Mouse (Mus musculus): ENCODE data around the gene Prpsap2. TPM values are rescaled to one million over a fixed set of nuclear protein-coding genes. Genes with fewer than 3 reads are reported as not detected.
"Not testable (repeated sequence)": the region's sequence is repeated elsewhere in the genome, so short reads cannot be mapped to it uniquely, and the experiment has no call there.

Gene Prpsap2
- 5.0 and 15.5 TPM in 2 replicates for polyA plus RNA-seq (2011; ENCODE audit: insufficient read depth, insufficient read length, low replicate concordance, missing spikeins)

GRCm38 (mm10) chr11:61761584-61762407 is at the start of gene Prpsap2:
Prpsap2 (minus strand) TSS chr11:61762088.
- WGBS: 2% methylated on average over 51 of the region's 51 CpGs
- no peaks in the 10 kb centered on the region; the same call in 1 of the 2 replicates for H3K4me1 ChIP-seq (ENCODE audit: control insufficient read depth, insufficient read depth, low read length)
- peak within 1 kb of the TSS; percentile 88 for H3K27ac ChIP-seq (ENCODE audit: control insufficient read depth, insufficient read depth, low read depth, low read length, poor library complexity)
- H3K4me3 ChIP-seq (replicated peaks; ENCODE audit: control insufficient read depth, low read depth, low read length): peak within 1 kb of the TSS; percentile 50
- TF ChIP-seq POLR2A (IDR thresholded peaks at IDR 0.05; ENCODE audit: borderline replicate concordance, control insufficient read depth, low read depth, low read length): peak; percentile 84; the same call in 1 of the 2 replicates
- TF ChIP-seq CTCF (IDR thresholded peaks at IDR 0.05; ENCODE audit: control insufficient read depth, insufficient read depth, low read length): no peak

- 74% methylated on average over 4 of the region's 4 CpGs for WGBS
- no peak for TF ChIP-seq CTCF (IDR thresholded peaks at IDR 0.05; ENCODE audit: control insufficient read depth, insufficient read depth, low read length)
- TF ChIP-seq POLR2A (IDR thresholded peaks at IDR 0.05; ENCODE audit: borderline replicate concordance, control insufficient read depth, low read depth, low read length): no peak
- H3K4me3 ChIP-seq (replicated peaks; ENCODE audit: control insufficient read depth, low read depth, low read length): no peak overlapping the region
- no peaks in the 10 kb centered on the region for H3K4me1 ChIP-seq (ENCODE audit: control insufficient read depth, insufficient read depth, low read length)
- no peak overlapping the region for H3K27ac ChIP-seq (ENCODE audit: control insufficient read depth, insufficient read depth, low read depth, low read length, poor library complexity)
Measured at GRCm38 (mm10) chr11:61809793-61810192, 47.9 kb upstream of the Prpsap2 start.

GRCm38 (mm10) chr11:61808551-61809117 is 46.7 kb upstream of the Prpsap2 start:
- H3K4me1 ChIP-seq (ENCODE audit: control insufficient read depth, insufficient read depth, low read length): no peaks in the 10 kb centered on the region
- WGBS: 88% methylated on average over 2 of the region's 2 CpGs
- H3K4me3 ChIP-seq (replicated peaks; ENCODE audit: control insufficient read depth, low read depth, low read length): no peak overlapping the region
- TF ChIP-seq POLR2A (IDR thresholded peaks at IDR 0.05; ENCODE audit: borderline replicate concordance, control insufficient read depth, low read depth, low read length) (no peak), CTCF (IDR thresholded peaks at IDR 0.05; ENCODE audit: control insufficient read depth, insufficient read depth, low read length) (no peak)
- no peak overlapping the region for H3K27ac ChIP-seq (ENCODE audit: control insufficient read depth, insufficient read depth, low read depth, low read length, poor library complexity)

GRCm38 (mm10) chr11:61793441-61793840 is 31.6 kb upstream of the Prpsap2 start:
- no peak overlapping the region for H3K27ac ChIP-seq (ENCODE audit: control insufficient read depth, insufficient read depth, low read depth, low read length, poor library complexity)
- WGBS: 78% methylated on average over 1 of the region's 1 CpGs
- TF ChIP-seq CTCF (IDR thresholded peaks at IDR 0.05; ENCODE audit: control insufficient read depth, insufficient read depth, low read length): no peak
- no peak for TF ChIP-seq POLR2A (IDR thresholded peaks at IDR 0.05; ENCODE audit: borderline replicate concordance, control insufficient read depth, low read depth, low read length)
- H3K4me3 ChIP-seq (replicated peaks; ENCODE audit: control insufficient read depth, low read depth, low read length): no peak overlapping the region
- H3K4me1 ChIP-seq (ENCODE audit: control insufficient read depth, insufficient read depth, low read length): no peaks in the 10 kb centered on the region

GRCm38 (mm10) chr11:61788550-61788949 is 26.7 kb upstream of the Prpsap2 start:
- TF ChIP-seq CTCF (IDR thresholded peaks at IDR 0.05; ENCODE audit: control insufficient read depth, insufficient read depth, low read length) (no peak), POLR2A (IDR thresholded peaks at IDR 0.05; ENCODE audit: borderline replicate concordance, control insufficient read depth, low read depth, low read length) (no peak)
- Histone ChIP-seq H3K27ac (ENCODE audit: control insufficient read depth, insufficient read depth, low read depth, low read length, poor library complexity) (no peak overlapping the region), H3K4me1 (ENCODE audit: control insufficient read depth, insufficient read depth, low read length) (no peaks in the 10 kb centered on the region), H3K4me3 (replicated peaks; ENCODE audit: control insufficient read depth, low read depth, low read length) (no peak overlapping the region)
- WGBS: 100% methylated on average over 1 of the region's 1 CpGs

GRCm38 (mm10) chr11:61782526-61782925 is 20.6 kb upstream of the Prpsap2 start:
- WGBS: 94% methylated on average over 3 of the region's 3 CpGs
- H3K27ac ChIP-seq (ENCODE audit: control insufficient read depth, insufficient read depth, low read depth, low read length, poor library complexity); H3K4me1 ChIP-seq (ENCODE audit: control insufficient read depth, insufficient read depth, low read length); H3K4me3 ChIP-seq (replicated peaks; ENCODE audit: control insufficient read depth, low read depth, low read length): not testable (repeated sequence)

- H3K4me1 ChIP-seq (ENCODE audit: control insufficient read depth, insufficient read depth, low read length): no peaks in the 10 kb centered on the region
- no peak overlapping the region for H3K27ac ChIP-seq (ENCODE audit: control insufficient read depth, insufficient read depth, low read depth, low read length, poor library complexity)
- 82% methylated on average over 4 of the region's 4 CpGs for WGBS
- no peak overlapping the region for H3K4me3 ChIP-seq (replicated peaks; ENCODE audit: control insufficient read depth, low read depth, low read length)
- TF ChIP-seq POLR2A (IDR thresholded peaks at IDR 0.05; ENCODE audit: borderline replicate concordance, control insufficient read depth, low read depth, low read length): no peak
- TF ChIP-seq CTCF (IDR thresholded peaks at IDR 0.05; ENCODE audit: control insufficient read depth, insufficient read depth, low read length): no peak
Measured at GRCm38 (mm10) chr11:61774551-61775149, 12.8 kb upstream of the Prpsap2 start.

- Histone ChIP-seq H3K27ac (ENCODE audit: control insufficient read depth, insufficient read depth, low read depth, low read length, poor library complexity) (no peak overlapping the region), H3K4me1 (ENCODE audit: control insufficient read depth, insufficient read depth, low read length) (peaks cover 2% of the 10 kb centered on the region; the same call in 1 of the 2 replicates), H3K4me3 (replicated peaks; ENCODE audit: control insufficient read depth, low read depth, low read length) (no peak overlapping the region)
- WGBS: 7% methylated on average over 5 of the region's 5 CpGs
- TF ChIP-seq CTCF (IDR thresholded peaks at IDR 0.05; ENCODE audit: control insufficient read depth, insufficient read depth, low read length): peak; percentile 16; the same call in 1 of the 2 replicates
- TF ChIP-seq POLR2A (IDR thresholded peaks at IDR 0.05; ENCODE audit: borderline replicate concordance, control insufficient read depth, low read depth, low read length): no peak
Measured at GRCm38 (mm10) chr11:61760518-61760917, 1.4 kb downstream of the Prpsap2 start.

Measured in bone marrow, adult 2 months (tissue).